ENCODE assay signal across 8 mouse cellular contexts in genomic region chr2:177498067-177498466, GRCm38 (mm10). TPM values are rescaled to one million over a fixed set of nuclear protein-coding genes. Genes with fewer than 3 reads are reported as not detected.
DNase-seq lines count a peak whose midpoint lies in the region; ATAC-seq lines count a peak whose summit lies in the region.
"Not testable (repeated sequence)": the region's sequence is repeated elsewhere in the genome, so short reads cannot be mapped to it uniquely, and the experiment has no call there.

Gene Gm14403 (plus strand): TSS chr2:177498215.

- not testable (repeated sequence) for H3K9ac ChIP-seq in forebrain, embryonic 12.5 days; kidney, embryonic 14.5 days (ENCODE audit: low read depth, low read length)
- peak within 1 kb of the TSS; percentile 61 for H3K9ac ChIP-seq in heart, embryonic 16.5 days (ENCODE audit: low read length)

- WGBS in forebrain, embryonic 12.5 days = 15% methylated on average over 7 of the region's 7 CpGs
- 7% methylated on average over 7 of the region's 7 CpGs for WGBS in heart, embryonic 16.5 days
- 29% methylated on average over 7 of the region's 7 CpGs for WGBS in kidney, embryonic 14.5 days

- not testable (repeated sequence) for H3K27me3 ChIP-seq in forebrain, embryonic 12.5 days; heart, embryonic 16.5 days (ENCODE audit: control insufficient read depth, insufficient read depth, low read length); kidney, embryonic 14.5 days (ENCODE audit: control insufficient read depth, insufficient read depth, low read length)

- H3K9me3 ChIP-seq in forebrain, embryonic 12.5 days; heart, embryonic 16.5 days (replicated peaks; ENCODE audit: control insufficient read depth, low read length); kidney, embryonic 14.5 days (ENCODE audit: control insufficient read depth, low read length): not testable (repeated sequence)

- DNase-seq in ES-CJ7 (ENCODE audit: low read depth, low spot score) = peak; percentile 72
- peak; percentile 46 to 53 for DNase-seq in cerebellum, adult 18-20 months
- peak in 1 of 2 experiments; percentile 51 for DNase-seq in left cerebral cortex, postnatal 25 days (ENCODE audit: low spot score in 2 of 2)
- DNase-seq in lung, postnatal 36 days = peak; percentile 77
- peak; percentile 39 for DNase-seq in right cerebral cortex, adult 18-20 months

- not testable (repeated sequence) for H3K36me3 ChIP-seq in forebrain, embryonic 12.5 days (replicated peaks); heart, embryonic 16.5 days (ENCODE audit: control insufficient read depth, insufficient read depth); kidney, embryonic 14.5 days (ENCODE audit: control insufficient read depth, insufficient read depth, low read length)

- not testable (repeated sequence) for ATAC-seq in forebrain, embryonic 12.5 days (ENCODE audit: low FRiP score); heart, embryonic 16.5 days (replicated peaks; ENCODE audit: extremely low read depth, insufficient read depth, low FRiP score); kidney, embryonic 14.5 days (ENCODE audit: low FRiP score, low TSS enrichment)

- intact Hi-C loops in left cerebral cortex, postnatal 25 days (cut with DNase I) = not testable (repeated sequence)

- H3K4me3 ChIP-seq in forebrain, embryonic 12.5 days (replicated peaks) = peak within 1 kb of the TSS; percentile 35
- peak within 1 kb of the TSS; percentile 53 for H3K4me3 ChIP-seq in heart, embryonic 16.5 days (ENCODE audit: low read length)
- peak within 1 kb of the TSS; percentile 36 for H3K4me3 ChIP-seq in kidney, embryonic 14.5 days (ENCODE audit: low read length)

- H3K4me2 ChIP-seq in forebrain, embryonic 12.5 days = peak within 1 kb of the TSS; percentile 41
- H3K4me2 ChIP-seq in heart, embryonic 16.5 days (ENCODE audit: low read depth, low read length) = peak within 1 kb of the TSS; percentile 57
- peak within 1 kb of the TSS; percentile 30 for H3K4me2 ChIP-seq in kidney, embryonic 14.5 days (replicated peaks; ENCODE audit: low read depth, low read length)

- not testable (repeated sequence) for H3K27ac ChIP-seq in forebrain, embryonic 12.5 days; heart, embryonic 16.5 days (ENCODE audit: low read length); kidney, embryonic 14.5 days (ENCODE audit: low read depth, low read length)

- not testable (repeated sequence) for H3K4me1 ChIP-seq in forebrain, embryonic 12.5 days; heart, embryonic 16.5 days (ENCODE audit: control insufficient read depth, insufficient read depth, low read length); kidney, embryonic 14.5 days (ENCODE audit: control insufficient read depth, insufficient read depth, low read length)

RNA-seq across cellular contexts. Expression of gene Gm14403, which starts in this region (rescaled TPM):
- 4.1 and 4.4 TPM in 2 replicates for polyA plus RNA-seq in forebrain, embryonic 12.5 days (2016; fragmentation: Nextera tagmentation; extraction: Ambion mirVana)
- 7.6 and 7.8 TPM in 2 replicates for polyA plus RNA-seq in heart, embryonic 16.5 days (2015; fragmentation: Nextera tagmentation; extraction: Ambion mirVana)
- 6.1 and 9.8 TPM in 2 replicates for polyA plus RNA-seq in kidney, embryonic 14.5 days (2014; fragmentation: Nextera tagmentation; extraction: Ambion mirVana)
- 10 to 100 TPM; 23.3 to 28.8 TPM for total RNA-seq in left cerebral cortex, postnatal 25 days (2021)
